8 mouse cellular contexts compared by ENCODE assay signal in genomic region chr14:30828635-30829460, GRCm38 (mm10). TPM values are rescaled to one million over a fixed set of nuclear protein-coding genes. Genes with fewer than 3 reads are reported as not detected.
DNase-seq lines count a peak whose midpoint lies in the region; ATAC-seq lines count a peak whose summit lies in the region.
"Had no signal": no experiment of that assay in that cellular context is flagged by ENCODE, and none has a peak within 500 bp of the region (broad histone marks: within the 10 kb centered on the region; RNA-seq: fewer than 3 reads in every experiment).

No protein-coding gene starts in this region.

- no peaks in the 10 kb centered on the region for H3K27me3 ChIP-seq in hindbrain, embryonic 13.5 days

- WGBS in hindbrain, embryonic 13.5 days: 86% methylated on average over 11 of the region's 11 CpGs

- H3K4me3 ChIP-seq in hindbrain, embryonic 13.5 days: no peak overlapping the region

- peaks cover 26% of the 10 kb centered on the region for H3K4me1 ChIP-seq in hindbrain, embryonic 13.5 days (replicated peaks)

- no peak for ATAC-seq in hindbrain, embryonic 13.5 days (ENCODE audit: low FRiP score)

- intact Hi-C loops in gastrocnemius, postnatal 14 days (cut with DNase I; ENCODE audit: low total_unique reads): no loop called here

- H3K27ac ChIP-seq in hindbrain, embryonic 13.5 days: no peak overlapping the region
- H3K27ac ChIP-seq: macrophage had no signal

- no peak overlapping the region for H3K9ac ChIP-seq in hindbrain, embryonic 13.5 days

- H3K4me2 ChIP-seq in hindbrain, embryonic 13.5 days: no peak overlapping the region

- no peaks in the 10 kb centered on the region for H3K36me3 ChIP-seq in hindbrain, embryonic 13.5 days

- H3K9me3 ChIP-seq in hindbrain, embryonic 13.5 days: no peaks in the 10 kb centered on the region

- DNase-seq in adrenal gland, postnatal 14 days: peak; percentile 75
- peak; percentile 71 for DNase-seq in gastrocnemius, postnatal 14 days
- peak; percentile 33 to 36 for DNase-seq in kidney, adult 8-10 months
- DNase-seq in lung, postnatal 14 days: peak; percentile 73
- DNase-seq in embryo, embryonic 10.5 days (ENCODE audit: low spot score): no peak
- no peak for DNase-seq in right cerebral cortex, adult 18-20 months

RNA-seq across cellular contexts. Expression of gene Tmem110, which starts 3.5 kb away (rescaled TPM):
- 18.1 and 19.3 TPM in 2 replicates for total RNA-seq in adrenal gland, postnatal 14 days (2021)
- total RNA-seq in gastrocnemius, postnatal 14 days (2021): 1 to 10 TPM; 7.5 to 8.5 TPM
- 20.6 and 22.6 TPM in 2 replicates for polyA plus RNA-seq in hindbrain, embryonic 13.5 days (2015; fragmentation: Nextera tagmentation; extraction: Ambion mirVana)

RNA-seq across cellular contexts. Expression of gene Mustn1, which starts 50.2 kb away (rescaled TPM):
- total RNA-seq in adrenal gland, postnatal 14 days (2021): 4.4 and 6.2 TPM in 2 replicates
- 10 to 100 TPM; 74.0 to 90.1 TPM for total RNA-seq in gastrocnemius, postnatal 14 days (2021)
- 0.97 and 1.00 TPM in 2 replicates for polyA plus RNA-seq in hindbrain, embryonic 13.5 days (2015; fragmentation: Nextera tagmentation; extraction: Ambion mirVana)
- polyA plus RNA-seq: macrophage had no signal

RNA-seq across cellular contexts. Expression of gene Itih4, which starts 57.4 kb away (rescaled TPM):
- 17.0 and 261 TPM in 2 replicates for total RNA-seq in adrenal gland, postnatal 14 days (2021)
- not detected for total RNA-seq in gastrocnemius, postnatal 14 days (2021)
- polyA plus RNA-seq in hindbrain, embryonic 13.5 days (2015; fragmentation: Nextera tagmentation; extraction: Ambion mirVana): not detected in 2 replicates
- polyA plus RNA-seq: macrophage had no signal

Comparison
In these comparisons a context has a peak if more than half of its experiments do, and no peak if none do; other contexts are left out.
1. DNase-seq: peak in adrenal gland, postnatal 14 days (single experiment), gastrocnemius, postnatal 14 days (single experiment), kidney, adult 8-10 months (2 of 2) and lung, postnatal 14 days (single experiment); none in embryo, embryonic 10.5 days (single experiment) and right cerebral cortex, adult 18-20 months (single experiment).
2. RNA of gene Mustn1, which starts 50.2 kb away (total RNA-seq): 74.0 to 90.1 TPM in gastrocnemius, postnatal 14 days; 4.4 to 6.2 TPM in adrenal gland, postnatal 14 days; every median in the first group is over 10 times any median in the second.
3. RNA of gene Itih4, which starts 57.4 kb away (total RNA-seq): 17.0 to 261 TPM in adrenal gland, postnatal 14 days; not detected in gastrocnemius, postnatal 14 days; every median in the first group is over 10 times any median in the second.